Mouse (Mus musculus) neural tube, postnatal 0 days (tissue): ENCODE measurements around the gene Lime1. TPM values are rescaled to one million over a fixed set of nuclear protein-coding genes. Genes with fewer than 3 reads are reported as not detected.

Experiments
- polyA plus RNA-seq: library from polyadenylated mRNA; unstranded; fragments of >200 nt; fragmentation: Nextera tagmentation; extraction: Ambion mirVana; gene quantifications from 2 replicates; pipeline ENCODE4 v1.2.1, GENCODE M21; 2015

The Lime1 gene
- 27.5 and 35.9 TPM in 2 replicates for polyA plus RNA-seq

DNA sequence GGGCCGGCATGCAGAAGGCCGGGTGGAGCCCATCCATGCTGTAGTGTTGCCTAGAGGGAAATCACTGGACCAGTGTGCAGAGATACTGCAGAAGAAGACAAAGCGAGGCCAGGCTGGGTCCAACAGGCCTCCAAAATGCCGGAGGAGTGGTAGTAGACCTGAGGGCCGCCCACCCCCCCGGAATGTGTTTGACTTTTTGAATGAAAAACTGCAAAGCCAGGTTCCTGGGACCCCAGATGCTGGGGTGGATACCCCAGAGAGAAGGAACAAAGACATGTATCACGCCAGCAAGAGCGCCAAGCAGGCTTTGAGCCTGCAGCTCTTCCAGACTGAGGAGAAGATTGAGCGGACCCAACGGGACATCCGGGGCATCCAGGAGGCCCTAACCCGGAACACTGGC, at the start of gene Lime1:
TSS of gene Lime1 (plus strand) at position 301 of the 400 bp plus-strand sequence.

DNA sequence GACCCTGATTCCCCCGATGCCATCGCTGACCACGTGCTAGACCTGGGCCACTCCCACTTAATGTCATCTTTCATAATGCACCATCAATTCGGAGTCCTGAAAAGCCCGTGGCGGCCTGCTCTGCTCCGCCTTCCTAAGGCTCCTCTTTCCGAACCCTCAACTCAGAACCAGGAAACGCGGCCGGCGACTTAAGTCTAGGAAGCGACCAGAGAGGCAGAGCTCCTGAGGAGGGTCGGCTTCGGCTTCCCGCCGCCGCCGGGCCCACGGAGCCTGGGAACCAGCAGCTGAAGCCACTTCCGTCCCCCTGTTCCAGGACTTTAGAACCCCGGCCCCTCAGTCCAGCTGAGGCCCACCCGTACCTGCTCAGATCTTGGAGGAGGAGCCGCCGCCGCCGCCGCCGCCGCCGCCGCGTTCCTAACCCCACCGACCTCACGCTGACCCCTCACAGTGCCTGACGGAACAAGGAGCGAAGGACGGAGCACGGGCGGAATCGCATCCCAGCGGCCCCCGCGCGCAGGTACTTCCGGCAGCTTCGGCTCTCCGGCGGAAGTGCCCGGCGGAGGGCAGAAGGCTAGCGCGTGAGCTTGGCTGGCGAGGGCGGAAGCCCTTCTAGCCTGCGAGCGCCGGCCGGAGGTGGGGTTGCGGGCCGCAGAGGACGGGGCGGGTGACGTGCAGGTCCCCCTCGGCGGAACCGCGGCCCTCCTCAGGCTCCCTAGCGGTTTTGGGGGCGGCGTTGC, 14.8 kb upstream of the Lime1 start, which contains the start of the genes Zgpat and Arfrp1:
TSS of gene Zgpat (plus strand) at position 69 of the 737 bp plus-strand sequence.
TSS of gene Arfrp1 (minus strand) at position 545 of the 737 bp plus-strand sequence.

Other genes with a start within 250 kb of the Lime1 start
- 33.0 and 38.9 TPM in 2 replicates for gene Kcnq2, start 244.8 kb upstream of the Lime1 start, polyA plus RNA-seq
- gene Eef1a2, start 223.1 kb upstream of the Lime1 start, polyA plus RNA-seq: 36.2 and 38.2 TPM in 2 replicates
- 349 and 370 TPM in 2 replicates for gene Ppdpf, start 192.8 kb upstream of the Lime1 start, polyA plus RNA-seq
- not detected in 2 replicates for gene Ptk6, start 177.3 kb upstream of the Lime1 start, polyA plus RNA-seq
- gene Srms, start 166.9 kb upstream of the Lime1 start, polyA plus RNA-seq: 0.11 and 0.19 TPM in 2 replicates
- gene Fndc11, start 160.1 kb upstream of the Lime1 start, polyA plus RNA-seq: 0.22 TPM in 1 of 2 replicates, not detected in the other
- gene Helz2, start 138.1 kb upstream of the Lime1 start, polyA plus RNA-seq: 0.19 and 0.21 TPM in 2 replicates
- 7.7 and 9.2 TPM in 2 replicates for gene Gmeb2, start 92.0 kb upstream of the Lime1 start, polyA plus RNA-seq
- 1,810 and 1,899 TPM in 2 replicates for gene Stmn3, start 65.6 kb upstream of the Lime1 start, polyA plus RNA-seq
- gene Rtel1, start 60.3 kb upstream of the Lime1 start, polyA plus RNA-seq: 18.6 and 30.0 TPM in 2 replicates
- 42.7 and 53.2 TPM in 2 replicates for gene Zgpat, start 15.2 kb upstream of the Lime1 start, polyA plus RNA-seq
- 66.6 and 66.8 TPM in 2 replicates for gene Arfrp1, start 14.7 kb upstream of the Lime1 start, polyA plus RNA-seq
- gene Zbtb46, start 79.3 kb downstream of the Lime1 start, polyA plus RNA-seq: 11.9 and 14.3 TPM in 2 replicates
- not detected in 2 replicates for gene Abhd16b, start 113.1 kb downstream of the Lime1 start, polyA plus RNA-seq
- gene Tpd52l2, start 117.1 kb downstream of the Lime1 start, polyA plus RNA-seq: 110 and 122 TPM in 2 replicates
- gene Dnajc5, start 140.4 kb downstream of the Lime1 start, polyA plus RNA-seq: 256 and 272 TPM in 2 replicates
- gene Uckl1, start 204.8 kb downstream of the Lime1 start, polyA plus RNA-seq: 40.5 and 51.8 TPM in 2 replicates
- gene Prpf6, start 211.8 kb downstream of the Lime1 start, polyA plus RNA-seq: 38.9 and 44.0 TPM in 2 replicates
- 67.1 and 78.8 TPM in 2 replicates for gene Zfp512b, start 212.7 kb downstream of the Lime1 start, polyA plus RNA-seq
- gene Samd10, start 219.1 kb downstream of the Lime1 start, polyA plus RNA-seq: 125 and 145 TPM in 2 replicates